Mouse (Mus musculus) lung, embryonic 15.5 days (tissue): ENCODE measurements around the gene Alg5. TPM values are rescaled to one million over a fixed set of nuclear protein-coding genes. Genes with fewer than 3 reads are reported as not detected.

Source experiments
- ATAC-seq: fragments of 200-750 bp; cut with Nextera tagmentation; 2 replicates; pipeline ENCODE4 v1.8.0; 2017; ENCODE audit warnings: moderate number of reproducible peaks, borderline replicate concordance; ENCODE audit not compliant: low FRiP score, low TSS enrichment; ENCODE audit errors: extremely low read depth
- H3K27ac ChIP-seq: fragments of 300-500 bp; sonication (generic); 2 replicates; pipeline ENCODE4 v1.5.1; 2015; ENCODE audit warnings: moderate library complexity, mild to moderate bottlenecking, inconsistent platforms
- H3K27me3 ChIP-seq: fragments of 300-500 bp; sonication (generic); 2 replicates; pipeline ENCODE4 v1.6.1; 2015; ENCODE audit warnings: inconsistent platforms
- H3K36me3 ChIP-seq: fragments of 300-500 bp; sonication (generic); 2 replicates; pipeline ENCODE4 v1.6.1; 2015; ENCODE audit warnings: inconsistent platforms
- H3K4me1 ChIP-seq: fragments of 300-500 bp; sonication (generic); 2 replicates; pipeline ENCODE4 v1.6.1; 2015; ENCODE audit warnings: inconsistent platforms
- H3K4me2 ChIP-seq: fragments of 300-500 bp; sonication (generic); 2 replicates; pipeline ENCODE4 v1.6.1; 2015; ENCODE audit warnings: inconsistent platforms, mild to moderate bottlenecking, moderate library complexity
- H3K4me3 ChIP-seq: fragments of 300-500 bp; sonication (generic); 2 replicates; pipeline ENCODE4 v1.5.1; 2015; ENCODE audit warnings: mild to moderate bottlenecking, inconsistent platforms
- H3K9ac ChIP-seq: fragments of 300-500 bp; sonication (generic); 2 replicates; pipeline ENCODE4 v1.6.1; 2015; ENCODE audit warnings: inconsistent platforms
- H3K9me3 ChIP-seq: fragments of 300-500 bp; sonication (generic); 2 replicates; pipeline ENCODE4 v1.6.1; 2016; ENCODE audit warnings: inconsistent platforms
- WGBS: fragments of 180-500 bp; shearing (Covaris S2); methylation state at CpG from one replicate; pipeline ENCODE4 v1.1.7; 2015; 5-methylcytosine and 5-hydroxymethylcytosine counted together
- polyA plus RNA-seq: library from polyadenylated mRNA; unstranded; fragments of >200 nt; fragmentation: Nextera tagmentation; extraction: Ambion mirVana; gene quantifications from 2 replicates; pipeline ENCODE4 v1.2.1, GENCODE M21; 2015

The Alg5 gene
- polyA plus RNA-seq, 1 experiment from 2014 or later: 53.3 TPM

DNA sequence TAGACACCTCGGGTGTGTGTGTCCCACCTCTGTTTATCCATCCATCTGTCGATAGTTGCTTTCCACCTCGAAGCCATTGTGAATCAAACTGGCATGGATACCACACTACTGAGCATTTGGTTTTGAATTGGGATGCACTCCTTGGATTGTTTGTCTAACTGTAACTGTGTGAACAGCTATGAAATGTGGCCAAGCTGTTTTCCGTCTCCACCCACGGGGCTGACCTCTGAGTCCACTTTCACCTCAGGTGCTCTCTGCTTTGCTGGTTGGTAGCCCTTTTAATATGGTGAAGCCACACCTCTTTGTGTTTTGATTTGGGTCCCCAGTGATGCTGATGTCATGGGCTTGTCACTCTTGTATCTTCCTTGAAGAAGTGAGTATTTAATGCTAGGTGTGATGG lies 31.5 kb downstream of the Alg5 start:
- no peak for ATAC-seq
- Histone ChIP-seq H3K36me3 (no peaks in the 10 kb centered on the region), H3K4me3 (no peak overlapping the region), H3K9ac (no peak overlapping the region), H3K4me1 (peaks cover 5% of the 10 kb centered on the region; the same call in 1 of the 2 replicates), H3K27me3 (no peaks in the 10 kb centered on the region), H3K27ac (no peak overlapping the region), H3K4me2 (no peak overlapping the region), H3K9me3 (no peaks in the 10 kb centered on the region; the same call in 1 of the 2 replicates)
- WGBS: 66% methylated on average over 5 of the region's 5 CpGs

DNA sequence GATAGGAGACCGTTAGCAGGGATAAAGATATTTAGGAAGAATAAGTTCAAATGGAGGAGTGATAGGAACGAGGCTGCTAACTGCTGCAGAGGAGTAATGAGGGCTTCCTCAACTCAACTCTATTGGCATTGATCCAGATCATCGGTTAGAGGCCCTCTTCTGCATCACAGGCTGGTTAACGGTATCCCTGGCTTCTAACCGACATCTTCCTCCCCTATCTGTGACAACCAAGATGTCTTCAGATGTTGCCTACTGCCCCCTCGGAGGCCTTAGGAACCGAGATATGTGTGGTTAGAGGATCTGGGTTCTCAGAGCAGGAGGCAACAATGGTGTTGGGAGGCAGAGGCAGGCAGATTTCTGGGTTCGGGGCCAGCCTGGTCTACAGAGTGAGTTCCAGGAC lies 33.3 kb downstream of the Alg5 start:
- 79% methylated on average over 8 of the region's 8 CpGs for WGBS
- Histone ChIP-seq H3K27ac (no peak overlapping the region), H3K4me1 (peaks cover 5% of the 10 kb centered on the region; the same call in 1 of the 2 replicates), H3K36me3 (no peaks in the 10 kb centered on the region), H3K27me3 (no peaks in the 10 kb centered on the region), H3K4me2 (no peak overlapping the region), H3K9me3 (no peaks in the 10 kb centered on the region), H3K9ac (no peak overlapping the region), H3K4me3 (no peak overlapping the region)
- no peak for ATAC-seq

DNA sequence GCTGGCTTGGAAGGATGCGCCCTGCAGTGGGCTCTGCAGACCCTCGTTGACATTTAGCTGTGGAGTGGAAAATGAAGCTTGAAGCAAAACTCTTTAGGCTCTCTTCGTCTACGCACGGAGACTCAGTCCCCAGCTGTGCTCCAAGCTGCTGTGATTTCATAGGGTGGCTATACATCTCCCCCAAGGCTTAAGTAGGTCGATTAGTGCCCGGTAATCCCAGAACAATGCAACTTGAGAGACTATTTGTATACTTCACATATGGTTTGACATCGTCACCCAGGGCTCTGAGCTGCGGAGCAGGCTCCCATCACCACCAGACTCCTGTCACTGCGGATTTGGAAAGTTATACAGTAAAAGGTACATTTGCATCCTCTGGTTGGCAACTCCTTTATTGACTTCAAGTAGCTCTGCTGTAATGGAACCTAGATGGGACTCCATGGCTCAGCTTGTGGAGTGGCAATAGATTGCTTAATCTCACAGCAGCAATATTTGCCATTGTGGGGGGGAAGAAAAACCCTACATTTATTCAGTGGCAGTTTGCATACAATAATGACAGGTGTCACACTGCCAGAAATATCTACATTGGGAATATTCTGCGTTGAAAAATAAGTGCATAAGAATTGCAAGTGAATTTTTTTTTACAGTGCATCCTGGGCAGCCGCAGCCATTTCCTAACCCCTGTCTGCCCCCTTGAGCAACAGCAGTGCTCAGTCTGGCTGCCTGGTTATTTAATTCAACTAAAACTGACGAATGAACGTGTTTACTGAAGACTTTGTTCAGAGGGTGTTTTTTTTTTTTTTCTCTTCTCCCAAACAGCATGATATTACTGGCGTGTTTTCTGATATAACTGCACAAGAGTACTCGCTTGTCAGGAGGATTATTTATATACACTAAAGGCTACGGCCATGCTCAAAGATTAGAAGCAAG lies 34.3 kb downstream of the Alg5 start:
- no peak overlapping the region for H3K4me2 ChIP-seq
- no peak overlapping the region for H3K9ac ChIP-seq
- ATAC-seq: no peak
- H3K27me3 ChIP-seq: no peaks in the 10 kb centered on the region
- H3K4me1 ChIP-seq: no peaks in the 10 kb centered on the region
- H3K36me3 ChIP-seq: no peaks in the 10 kb centered on the region
- no peaks in the 10 kb centered on the region for H3K9me3 ChIP-seq
- WGBS: 67% methylated on average over 17 of the region's 17 CpGs
- H3K27ac ChIP-seq: no peak overlapping the region
- H3K4me3 ChIP-seq: no peak overlapping the region

DNA sequence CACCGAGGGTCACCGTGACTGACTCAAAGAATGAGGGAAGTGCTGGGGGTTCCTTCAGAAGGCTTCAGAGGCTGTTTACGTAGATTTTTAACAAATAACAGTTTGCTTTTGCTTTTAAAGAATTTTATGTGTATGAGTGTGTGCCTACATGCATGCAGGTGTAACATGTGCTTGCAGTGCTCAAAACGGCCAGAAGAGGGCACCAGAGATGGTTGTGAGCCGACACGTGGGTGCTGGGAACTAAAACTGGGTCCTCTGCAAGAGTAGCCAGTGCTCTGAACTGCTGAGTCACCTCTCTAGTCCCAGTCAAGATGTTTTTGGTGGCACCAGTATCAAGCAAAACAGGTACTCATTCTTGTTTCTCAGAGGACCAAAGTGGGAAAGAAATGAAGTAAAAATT lies 38.3 kb downstream of the Alg5 start:
- Histone ChIP-seq H3K9me3 (no peaks in the 10 kb centered on the region), H3K27me3 (no peaks in the 10 kb centered on the region), H3K9ac (no peak overlapping the region), H3K36me3 (no peaks in the 10 kb centered on the region), H3K27ac (no peak overlapping the region), H3K4me1 (no peaks in the 10 kb centered on the region), H3K4me2 (no peak overlapping the region), H3K4me3 (no peak overlapping the region)
- 85% methylated on average over 6 of the region's 6 CpGs for WGBS
- ATAC-seq: no peak

GRCm38 (mm10) chr3:54775989-54776631 lies 40.8 kb downstream of the Alg5 start:
- no peaks in the 10 kb centered on the region for H3K36me3 ChIP-seq
- ATAC-seq: no peak
- H3K9me3 ChIP-seq: no peaks in the 10 kb centered on the region
- H3K4me1 ChIP-seq: no peaks in the 10 kb centered on the region
- no peak overlapping the region for H3K27ac ChIP-seq
- no peak overlapping the region for H3K4me2 ChIP-seq
- no peaks in the 10 kb centered on the region for H3K27me3 ChIP-seq
- 70% methylated on average over 7 of the region's 7 CpGs for WGBS
- no peak overlapping the region for H3K9ac ChIP-seq
- H3K4me3 ChIP-seq: no peak overlapping the region

DNA sequence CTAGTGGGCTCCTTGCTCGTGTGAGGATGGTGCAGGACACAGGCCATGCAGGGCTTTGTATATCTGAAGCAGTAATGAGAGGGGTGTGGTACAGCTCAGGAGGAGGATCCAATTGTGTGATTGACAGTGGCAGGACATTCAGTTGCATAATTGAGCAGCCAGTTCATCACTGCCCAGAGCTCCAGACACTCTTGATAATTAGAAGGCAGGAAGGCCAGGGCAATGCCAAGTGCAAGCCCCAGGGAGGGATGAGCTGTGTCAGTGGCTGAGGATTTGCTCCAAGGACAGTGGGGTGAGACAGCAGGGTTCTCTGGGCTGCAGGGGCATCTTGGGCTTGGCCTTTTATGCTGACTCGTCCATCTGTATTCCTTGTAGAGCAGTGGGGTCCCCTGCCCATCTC lies 55.3 kb downstream of the Alg5 start:
- Histone ChIP-seq H3K4me1 (no peaks in the 10 kb centered on the region), H3K9me3 (no peaks in the 10 kb centered on the region), H3K4me2 (no peak overlapping the region), H3K4me3 (no peak overlapping the region), H3K36me3 (peaks cover 17% of the 10 kb centered on the region), H3K9ac (no peak overlapping the region), H3K27me3 (no peaks in the 10 kb centered on the region), H3K27ac (no peak overlapping the region)
- 58% methylated on average over 2 of the region's 2 CpGs for WGBS
- no peak for ATAC-seq

DNA sequence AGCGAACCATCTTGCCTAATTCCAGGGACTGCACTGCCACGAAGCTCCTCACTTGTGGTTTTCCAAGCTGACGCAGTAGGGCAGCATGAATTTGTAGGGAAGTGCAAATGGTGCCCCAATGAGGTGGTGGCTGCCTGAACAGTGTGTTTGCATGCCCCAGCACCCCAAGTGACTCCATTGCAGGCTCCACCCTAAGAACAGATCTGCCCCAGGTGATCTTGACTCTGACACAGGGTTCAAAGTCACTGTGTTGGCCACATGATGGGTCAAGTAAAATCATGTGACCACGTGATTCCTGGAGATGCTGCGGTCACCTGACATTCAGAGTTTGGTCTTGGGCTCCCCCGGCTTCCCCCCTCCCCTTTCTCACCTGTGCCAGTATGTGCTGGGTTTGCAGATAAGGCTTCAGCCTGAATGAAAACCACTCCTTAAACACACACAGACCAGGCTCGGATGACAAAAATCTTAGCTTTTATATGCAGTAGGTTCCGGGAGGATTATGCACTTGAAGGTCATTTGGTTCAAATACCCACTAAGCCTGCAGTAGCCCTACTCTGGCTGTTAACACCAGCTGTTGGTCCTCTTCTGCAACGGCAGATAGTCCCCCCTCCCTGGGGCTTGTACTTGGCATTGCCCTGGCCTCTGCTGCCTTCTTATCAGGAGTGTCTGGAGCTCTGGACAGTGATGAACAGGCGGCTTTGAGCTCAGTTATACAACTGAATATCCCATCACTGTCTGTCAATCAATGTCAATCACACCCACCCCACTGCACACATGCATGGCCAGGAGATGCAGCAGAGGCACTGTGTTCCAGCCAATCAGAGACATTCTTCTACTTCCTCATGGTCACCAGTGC lies 56.7 kb downstream of the Alg5 start:
- H3K36me3 ChIP-seq: peaks cover 17% of the 10 kb centered on the region; the same call in 1 of the 2 replicates
- no peak for ATAC-seq
- no peak overlapping the region for H3K27ac ChIP-seq
- H3K4me1 ChIP-seq: no peaks in the 10 kb centered on the region
- WGBS: 61% methylated on average over 10 of the region's 10 CpGs
- H3K9ac ChIP-seq: no peak overlapping the region
- H3K4me3 ChIP-seq: no peak overlapping the region
- no peaks in the 10 kb centered on the region for H3K9me3 ChIP-seq
- H3K27me3 ChIP-seq: no peaks in the 10 kb centered on the region
- H3K4me2 ChIP-seq: no peak overlapping the region

DNA sequence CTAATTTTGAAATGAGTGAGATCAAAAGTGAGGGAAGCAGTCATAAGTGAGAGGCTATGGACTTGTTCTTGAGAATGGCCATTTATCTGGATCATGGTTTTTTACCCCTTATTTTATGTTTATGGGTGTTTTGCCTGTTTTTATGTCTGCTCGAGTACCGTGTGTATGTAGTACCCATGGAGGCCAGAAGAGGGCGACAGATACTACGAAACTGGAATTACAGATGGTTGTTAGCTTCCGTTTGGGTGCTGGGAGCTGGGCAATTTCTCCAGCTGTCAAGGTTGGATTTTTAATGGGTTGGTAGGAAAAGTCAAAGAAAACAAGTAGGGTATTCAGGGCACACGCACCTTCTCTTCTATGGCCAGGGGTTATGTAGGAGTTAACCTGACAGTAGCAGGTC lies 58.4 kb downstream of the Alg5 start:
- H3K36me3 ChIP-seq: peaks cover 17% of the 10 kb centered on the region; the same call in 1 of the 2 replicates
- ATAC-seq: no peak
- WGBS: 84% methylated on average over 6 of the region's 6 CpGs
- no peak overlapping the region for H3K27ac ChIP-seq
- H3K4me3 ChIP-seq: no peak overlapping the region
- no peak overlapping the region for H3K9ac ChIP-seq
- no peaks in the 10 kb centered on the region for H3K9me3 ChIP-seq
- no peaks in the 10 kb centered on the region for H3K27me3 ChIP-seq
- no peaks in the 10 kb centered on the region for H3K4me1 ChIP-seq
- H3K4me2 ChIP-seq: no peak overlapping the region

DNA sequence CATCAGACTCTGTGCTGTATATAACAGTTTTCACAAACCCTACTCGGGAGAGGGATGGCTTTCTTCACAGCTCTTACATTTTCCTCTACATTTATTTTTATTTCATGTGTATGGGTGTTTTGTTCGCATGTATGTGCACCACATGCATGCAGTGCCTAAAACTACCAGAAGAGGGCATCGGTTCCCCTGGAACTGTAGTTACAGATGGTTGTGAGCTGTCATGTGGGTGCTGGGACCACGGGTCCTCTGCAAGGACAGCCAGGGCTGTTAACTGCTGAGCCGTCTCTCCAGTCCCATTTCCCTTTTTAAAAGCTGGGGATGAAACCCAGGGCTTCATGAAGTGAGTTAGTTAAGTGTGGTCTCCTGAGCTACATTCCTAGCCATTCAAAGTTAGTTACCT lies 60.0 kb downstream of the Alg5 start:
- Histone ChIP-seq H3K4me3 (no peak overlapping the region), H3K9me3 (no peaks in the 10 kb centered on the region), H3K27me3 (no peaks in the 10 kb centered on the region), H3K4me1 (no peaks in the 10 kb centered on the region), H3K4me2 (no peak overlapping the region), H3K36me3 (peaks cover 17% of the 10 kb centered on the region; the same call in 1 of the 2 replicates), H3K9ac (no peak overlapping the region), H3K27ac (no peak overlapping the region)
- WGBS: 88% methylated on average over 5 of the region's 5 CpGs
- no peak for ATAC-seq

GRCm38 (mm10) chr3:54795806-54796205 lies 60.5 kb downstream of the Alg5 start:
- ATAC-seq: no peak
- Histone ChIP-seq H3K4me3 (no peak overlapping the region), H3K9ac (no peak overlapping the region), H3K27ac (no peak overlapping the region), H3K9me3 (no peaks in the 10 kb centered on the region), H3K36me3 (peaks cover 17% of the 10 kb centered on the region; the same call in 1 of the 2 replicates), H3K4me2 (no peak overlapping the region), H3K4me1 (no peaks in the 10 kb centered on the region), H3K27me3 (no peaks in the 10 kb centered on the region)
- WGBS: 100% methylated on average over 1 of the region's 1 CpGs

- no peak overlapping the region for H3K9ac ChIP-seq
- no peaks in the 10 kb centered on the region for H3K4me1 ChIP-seq
- no peak overlapping the region for H3K27ac ChIP-seq
- H3K4me2 ChIP-seq: no peak overlapping the region
- no peak overlapping the region for H3K4me3 ChIP-seq
- WGBS: 29% methylated on average over 16 of the region's 16 CpGs
- peak; percentile 65; the same call in 1 of the 2 replicates for ATAC-seq
- H3K27me3 ChIP-seq: no peaks in the 10 kb centered on the region
- no peaks in the 10 kb centered on the region for H3K9me3 ChIP-seq
- peaks cover 17% of the 10 kb centered on the region; the same call in 1 of the 2 replicates for H3K36me3 ChIP-seq
Observed at GRCm38 (mm10) chr3:54797211-54797610, 61.9 kb downstream of the Alg5 start.
